Mouse (Mus musculus) limb, embryonic 12.5 days (tissue): Measurements from ENCODE around the gene Cdon. TPM values are rescaled to one million over a fixed set of nuclear protein-coding genes. Genes with fewer than 3 reads are reported as not detected.

ENCODE experiments used
- ATAC-seq: fragments of 200-750 bp; cut with Nextera tagmentation; 2 replicates; pipeline ENCODE4 v1.8.0; 2017; ENCODE audit warnings: low read depth, moderate TSS enrichment; ENCODE audit not compliant: insufficient number of reproducible peaks, insufficient read depth, low FRiP score, low TSS enrichment
- H3K27ac ChIP-seq: fragments of 300-500 bp; sonication (generic); 2 replicates; pipeline ENCODE4 v1.5.1; 2016; ENCODE audit warnings: mild to moderate bottlenecking, moderate library complexity
- H3K27me3 ChIP-seq: fragments of 300-500 bp; sonication (generic); 2 replicates; pipeline ENCODE4 v1.6.1; 2016; ENCODE audit warnings: mild to moderate bottlenecking, moderate library complexity
- H3K36me3 ChIP-seq: fragments of 300-500 bp; sonication (generic); 2 replicates; pipeline ENCODE4 v1.6.1; 2016; ENCODE audit warnings: mild to moderate bottlenecking, moderate library complexity
- H3K4me1 ChIP-seq: fragments of 300-500 bp; sonication (generic); replicated peaks from 2 replicates; pipeline ENCODE4 v1.6.1; 2016
- H3K4me2 ChIP-seq: fragments of 300-500 bp; sonication (generic); 2 replicates; pipeline ENCODE4 v1.6.1; 2016; ENCODE audit warnings: mild to moderate bottlenecking, moderate library complexity
- H3K4me3 ChIP-seq: fragments of 300-500 bp; sonication (generic); replicated peaks from 2 replicates; pipeline ENCODE4 v1.5.1; 2016; ENCODE audit warnings: mild to moderate bottlenecking
- H3K9ac ChIP-seq: fragments of 300-500 bp; sonication (generic); replicated peaks from 2 replicates; pipeline ENCODE4 v1.6.1; 2016; ENCODE audit warnings: mild to moderate bottlenecking, moderate library complexity
- H3K9me3 ChIP-seq: fragments of 300-500 bp; sonication (generic); 2 replicates; pipeline ENCODE4 v1.6.1; 2016; ENCODE audit warnings: mild to moderate bottlenecking, moderate library complexity
- WGBS: fragments of 180-500 bp; shearing (Covaris S2); methylation state at CpG from one replicate; pipeline ENCODE4 v1.1.7; 2016; 5-methylcytosine and 5-hydroxymethylcytosine counted together
- polyA plus RNA-seq: library from polyadenylated mRNA; unstranded; fragments of >200 nt; fragmentation: Nextera tagmentation; extraction: Ambion mirVana; gene quantifications from 2 replicates; pipeline ENCODE4 v1.2.1, GENCODE M21; 2016

Gene Cdon
- polyA plus RNA-seq: 19.9 and 25.0 TPM in 2 replicates

DNA sequence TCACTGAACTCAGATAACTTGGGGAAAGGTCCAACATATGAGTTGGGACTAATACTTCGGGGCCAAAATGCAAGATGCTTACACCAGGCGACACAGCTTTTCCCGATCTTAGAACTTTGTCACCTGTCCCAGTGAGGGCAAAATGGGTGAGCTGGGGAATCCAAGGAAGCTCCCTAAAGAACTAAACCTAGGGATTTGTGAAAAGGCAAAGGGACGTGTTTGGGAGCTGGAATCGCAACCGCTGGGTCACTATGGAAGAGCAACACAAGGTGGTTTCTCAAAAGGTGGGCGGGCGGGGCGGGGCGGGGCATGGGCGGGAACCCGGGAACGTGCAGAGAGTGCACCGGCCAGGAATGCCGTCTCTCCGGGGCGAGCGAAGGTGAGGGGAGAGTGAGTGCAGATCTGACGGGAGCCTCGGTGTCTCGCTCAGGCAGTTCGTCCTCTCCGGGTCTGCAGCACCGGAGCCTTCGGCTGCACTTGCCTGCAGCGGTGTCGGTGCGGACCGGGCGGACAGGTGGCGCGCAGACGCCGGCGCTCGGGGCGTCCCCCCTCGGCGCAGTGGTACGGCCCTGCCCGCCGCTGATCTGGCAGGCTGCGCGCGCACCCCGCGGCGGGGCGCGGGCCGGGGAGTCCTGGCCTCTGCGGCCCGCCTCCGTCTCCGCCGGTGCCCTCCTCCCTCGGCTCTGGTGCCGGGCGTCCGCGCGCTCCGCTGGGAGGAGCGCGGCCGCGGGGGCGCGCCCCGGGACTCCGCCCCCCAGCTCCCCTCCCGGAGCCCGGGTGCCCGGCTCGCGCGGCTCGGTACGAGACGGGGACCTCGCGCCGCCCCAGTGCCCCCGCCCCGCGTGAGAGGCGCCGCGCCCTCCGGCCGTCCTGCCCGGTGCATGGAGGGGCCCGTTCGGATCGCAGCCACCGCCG lies at the start of gene Cdon:
TSS of gene Cdon (plus strand) at position 324 of the 915 bp plus-strand sequence.
- H3K9ac ChIP-seq: peak within 1 kb of the TSS; percentile 97
- peak within 1 kb of the TSS; percentile 78 for H3K4me2 ChIP-seq
- H3K27me3 ChIP-seq: no peaks in the 10 kb centered on the region
- H3K27ac ChIP-seq: peak within 1 kb of the TSS; percentile 97
- H3K36me3 ChIP-seq: no peaks in the 10 kb centered on the region
- under 1% methylated on average over 96 of the region's 97 CpGs for WGBS
- H3K4me1 ChIP-seq: peaks cover 35% of the 10 kb centered on the region
- H3K9me3 ChIP-seq: no peaks in the 10 kb centered on the region
- H3K4me3 ChIP-seq: peak within 1 kb of the TSS; percentile 98
- peak; percentile 91 for ATAC-seq

DNA sequence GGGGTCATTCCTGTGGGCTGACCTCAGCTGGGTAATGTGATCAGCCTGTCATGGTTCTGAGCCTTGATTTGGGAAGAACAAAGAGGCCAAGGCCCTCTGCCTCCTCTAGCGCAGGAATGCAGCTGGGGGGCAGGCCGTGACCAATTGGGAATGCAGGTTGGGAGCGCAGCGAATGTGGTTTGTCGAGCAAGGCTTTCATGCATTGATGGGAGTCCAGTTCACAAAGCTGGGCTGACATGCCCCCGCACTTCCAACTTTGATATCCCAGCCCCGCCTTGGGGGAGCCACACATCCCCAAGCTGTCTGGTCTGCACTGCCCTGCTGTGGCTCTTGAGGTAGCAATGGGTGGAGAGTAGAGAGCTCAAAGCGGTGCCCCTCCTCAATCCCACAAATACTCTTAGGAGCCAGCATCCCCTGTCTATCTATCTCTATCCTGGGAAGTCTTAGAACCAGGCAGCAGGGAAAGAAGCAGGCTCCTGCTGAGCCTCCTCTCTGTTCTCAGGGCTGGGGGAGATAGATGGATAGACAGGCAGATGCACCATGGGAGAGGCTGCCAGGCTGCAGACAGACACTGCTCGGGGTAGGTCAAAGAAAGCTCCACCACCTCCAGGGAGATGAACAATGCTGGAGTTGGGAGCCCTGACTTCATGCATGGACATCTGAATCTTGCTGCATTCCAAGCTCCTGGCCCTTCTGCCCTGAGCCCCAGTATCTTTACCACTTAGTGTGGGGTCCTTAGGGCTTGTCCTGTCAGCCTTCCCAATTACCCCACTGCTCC lies 48.4 kb upstream of the Cdon start:
- H3K4me2 ChIP-seq: no peak overlapping the region

DNA sequence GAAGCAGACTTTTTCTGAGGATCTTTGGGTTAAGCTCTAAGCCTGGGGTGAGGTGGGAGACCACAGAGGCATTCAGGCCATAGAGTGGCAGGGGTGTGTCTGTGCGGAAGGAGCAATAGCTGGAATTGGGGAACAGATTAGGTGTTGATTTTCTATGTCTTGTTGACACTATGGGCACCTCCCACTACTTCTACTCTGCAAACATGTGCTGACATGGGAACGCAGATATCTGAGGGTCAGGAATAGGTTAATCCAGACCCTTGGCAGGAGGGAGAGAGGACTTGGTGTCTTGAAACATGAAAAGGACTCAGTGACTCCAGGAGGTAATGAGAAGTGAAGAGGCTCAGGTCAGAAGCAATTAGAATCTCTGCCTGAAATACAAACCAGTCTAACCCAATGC lies 43.0 kb upstream of the Cdon start:
- Histone ChIP-seq H3K36me3 (no peaks in the 10 kb centered on the region), H3K4me3 (no peak overlapping the region), H3K4me2 (no peak overlapping the region), H3K9ac (no peak overlapping the region), H3K27me3 (no peaks in the 10 kb centered on the region), H3K4me1 (peaks cover 25% of the 10 kb centered on the region), H3K27ac (no peak overlapping the region), H3K9me3 (no peaks in the 10 kb centered on the region)
- ATAC-seq: no peak
- 69% methylated on average over 2 of the region's 2 CpGs for WGBS

More for the DNA sequence above, 48.4 kb upstream of the Cdon start:
- Histone ChIP-seq H3K36me3 (no peaks in the 10 kb centered on the region), H3K9me3 (no peaks in the 10 kb centered on the region), H3K27ac (no peak overlapping the region), H3K27me3 (no peaks in the 10 kb centered on the region), H3K4me1 (peaks cover 16% of the 10 kb centered on the region), H3K9ac (no peak overlapping the region), H3K4me3 (no peak overlapping the region)
- 41% methylated on average over 9 of the region's 9 CpGs for WGBS
- ATAC-seq: peak; percentile 33; the same call in 1 of the 2 replicates

DNA sequence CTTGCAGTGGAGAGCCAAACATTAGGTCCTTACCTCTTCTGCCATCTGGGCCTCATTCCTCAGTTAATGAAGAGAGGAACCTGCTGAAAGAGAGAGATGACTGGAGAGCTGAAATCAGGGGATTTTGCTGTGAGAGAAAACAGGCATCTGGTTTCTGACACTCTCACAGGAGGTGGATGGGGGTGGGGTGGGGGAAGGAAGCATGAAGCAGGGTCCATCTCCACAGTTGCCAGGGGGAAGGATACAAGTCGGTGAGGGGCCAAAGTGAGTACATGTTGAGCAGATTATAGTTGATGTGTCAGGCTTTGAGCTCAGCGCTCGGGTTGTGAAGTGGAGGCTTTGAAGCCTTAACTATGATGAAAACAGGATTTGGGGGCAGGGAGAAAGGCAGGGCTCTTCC lies 41.9 kb upstream of the Cdon start:
- Histone ChIP-seq H3K27me3 (no peaks in the 10 kb centered on the region), H3K4me2 (no peak overlapping the region), H3K9me3 (no peaks in the 10 kb centered on the region), H3K36me3 (no peaks in the 10 kb centered on the region), H3K4me1 (peaks cover 25% of the 10 kb centered on the region), H3K9ac (no peak overlapping the region), H3K27ac (peak overlapping the region; percentile 1), H3K4me3 (no peak overlapping the region)
- no peak for ATAC-seq
- WGBS: 18% methylated on average over 3 of the region's 3 CpGs

DNA sequence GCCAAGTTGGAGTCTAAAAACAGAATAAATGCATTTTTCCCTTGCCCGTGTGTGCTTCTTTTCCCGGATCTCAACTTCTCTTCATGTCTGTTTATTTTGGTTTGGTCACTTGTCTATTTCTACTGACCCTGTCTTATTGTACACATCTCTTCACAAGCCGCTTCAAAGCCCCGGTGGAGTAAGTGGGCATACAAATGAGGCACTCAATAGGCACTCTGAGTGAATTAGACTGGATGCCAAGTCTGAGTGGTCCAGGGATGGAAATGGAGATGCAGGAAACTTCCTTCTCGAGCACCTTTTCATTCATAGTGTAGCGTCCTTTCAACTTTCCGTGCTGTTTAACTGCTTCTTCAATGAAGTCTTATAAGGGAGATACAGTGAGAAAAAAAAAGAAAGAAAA lies 21.0 kb upstream of the Cdon start:
- Histone ChIP-seq H3K27me3 (no peaks in the 10 kb centered on the region), H3K9me3 (no peaks in the 10 kb centered on the region)
- 72% methylated on average over 7 of the region's 7 CpGs for WGBS

DNA sequence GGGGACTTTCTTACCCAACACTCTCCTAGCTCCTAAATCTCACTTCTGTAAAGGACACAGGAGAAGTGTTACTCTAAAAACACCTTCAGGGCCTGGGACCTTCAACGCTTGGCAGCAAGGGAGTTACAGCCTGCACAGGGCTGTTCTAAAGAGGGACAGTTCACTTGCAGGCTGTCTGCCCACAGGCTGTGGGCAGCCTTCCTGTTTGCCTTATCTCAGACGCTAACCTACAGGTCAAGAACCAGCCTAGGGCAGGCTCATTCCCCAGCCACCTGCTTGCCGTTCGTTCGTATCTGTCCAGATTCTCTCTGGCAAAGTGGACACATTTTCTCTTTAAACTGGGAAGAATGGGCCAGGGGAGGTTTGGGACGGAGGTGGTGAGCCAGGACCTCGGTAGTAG lies 20.5 kb upstream of the Cdon start:
- Histone ChIP-seq H3K27ac (0 out of 2 replicates have a peak overlapping the region, but pooled peaks have one; percentile 2), H3K9me3 (no peaks in the 10 kb centered on the region), H3K4me2 (no peak overlapping the region; the same call in 1 of the 2 replicates), H3K36me3 (no peaks in the 10 kb centered on the region), H3K4me3 (no peak overlapping the region), H3K9ac (no peak overlapping the region), H3K4me1 (peaks cover 35% of the 10 kb centered on the region), H3K27me3 (no peaks in the 10 kb centered on the region)
- WGBS: 8% methylated on average over 7 of the region's 7 CpGs
- ATAC-seq: no peak

More for the DNA sequence above, 21.0 kb upstream of the Cdon start:
- no peak overlapping the region for H3K9ac ChIP-seq
- no peak overlapping the region for H3K27ac ChIP-seq
- peaks cover 30% of the 10 kb centered on the region for H3K4me1 ChIP-seq
- H3K36me3 ChIP-seq: no peaks in the 10 kb centered on the region
- ATAC-seq: no peak
- no peak overlapping the region for H3K4me2 ChIP-seq
- no peak overlapping the region for H3K4me3 ChIP-seq

DNA sequence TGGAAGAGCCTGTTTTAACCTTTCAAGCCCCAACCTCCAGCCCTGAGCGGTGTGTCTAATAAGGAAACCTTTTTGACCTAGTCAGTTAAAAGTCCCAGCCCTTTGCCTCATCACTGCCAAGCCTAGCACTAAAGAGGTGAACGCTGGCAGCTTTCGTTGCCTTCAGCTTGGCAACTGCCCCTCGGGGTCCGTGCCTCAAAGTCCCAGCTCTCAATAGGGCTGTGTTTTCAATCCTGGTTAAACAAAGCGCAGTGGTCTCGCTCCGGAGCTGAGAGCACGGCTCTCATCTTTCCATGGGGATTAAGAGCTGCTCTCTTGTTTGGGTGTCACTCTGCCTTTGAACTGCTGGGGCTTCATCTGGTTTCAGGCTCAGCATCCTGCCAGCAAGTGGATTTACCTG lies 20.1 kb upstream of the Cdon start:
- Histone ChIP-seq H3K27ac (no peak overlapping the region), H3K4me1 (peaks cover 39% of the 10 kb centered on the region), H3K27me3 (no peaks in the 10 kb centered on the region), H3K9me3 (no peaks in the 10 kb centered on the region), H3K36me3 (no peaks in the 10 kb centered on the region), H3K4me2 (peak overlapping the region; percentile 14; the same call in 1 of the 2 replicates), H3K4me3 (no peak overlapping the region), H3K9ac (no peak overlapping the region; the same call in 1 of the 2 replicates)
- 9% methylated on average over 9 of the region's 9 CpGs for WGBS
- no peak for ATAC-seq

DNA sequence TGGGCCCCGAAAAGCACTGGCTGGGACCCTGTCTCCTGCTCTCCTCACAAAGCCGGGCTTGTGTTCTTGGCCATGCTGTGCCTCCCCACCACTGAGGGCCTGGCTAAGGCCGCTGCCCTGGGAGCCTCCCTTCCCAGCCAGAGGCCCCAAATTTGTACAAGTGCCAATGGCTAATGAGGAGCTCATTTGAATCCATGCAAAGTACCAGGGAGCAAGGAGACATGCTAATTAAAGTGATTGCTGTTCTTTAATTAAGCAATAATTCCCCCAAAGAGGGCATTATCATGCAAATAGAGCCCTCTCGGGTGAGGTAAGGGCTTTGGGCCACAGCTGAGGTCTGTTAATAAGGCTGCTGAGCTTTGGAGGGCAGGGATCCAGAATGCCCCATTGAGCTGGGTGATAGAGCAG lies 18.3 kb upstream of the Cdon start:
- no peak for ATAC-seq
- Histone ChIP-seq H3K9me3 (no peaks in the 10 kb centered on the region), H3K27ac (no peak overlapping the region), H3K9ac (no peak overlapping the region), H3K4me1 (peaks cover 43% of the 10 kb centered on the region), H3K27me3 (no peaks in the 10 kb centered on the region), H3K4me3 (no peak overlapping the region), H3K36me3 (no peaks in the 10 kb centered on the region), H3K4me2 (no peak overlapping the region)
- 54% methylated on average over 4 of the region's 4 CpGs for WGBS

DNA sequence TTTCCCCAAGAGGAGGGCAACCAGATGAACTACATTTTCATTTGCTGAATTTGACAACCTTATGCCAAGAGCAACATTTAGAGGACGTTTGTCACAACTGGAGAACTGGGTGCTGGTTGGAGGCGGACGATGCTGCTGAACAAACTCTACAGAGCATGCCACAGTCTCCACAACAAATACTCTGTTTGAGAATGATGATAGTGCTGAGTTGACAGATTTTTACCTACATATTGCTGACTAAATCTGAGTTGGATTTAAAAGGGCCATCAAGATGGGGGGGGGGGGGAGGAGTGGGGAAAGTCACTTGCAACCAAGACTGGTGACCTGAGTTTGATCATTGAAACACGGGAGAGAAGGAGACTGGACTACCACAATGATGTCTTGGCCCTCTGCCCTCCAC lies 17.4 kb upstream of the Cdon start:
- Histone ChIP-seq H3K4me1 (peaks cover 43% of the 10 kb centered on the region), H3K27ac (no peak overlapping the region), H3K36me3 (no peaks in the 10 kb centered on the region), H3K4me2 (no peak overlapping the region), H3K4me3 (no peak overlapping the region), H3K9ac (no peak overlapping the region), H3K9me3 (no peaks in the 10 kb centered on the region), H3K27me3 (no peaks in the 10 kb centered on the region)
- no peak for ATAC-seq
- 67% methylated on average over 4 of the region's 4 CpGs for WGBS

DNA sequence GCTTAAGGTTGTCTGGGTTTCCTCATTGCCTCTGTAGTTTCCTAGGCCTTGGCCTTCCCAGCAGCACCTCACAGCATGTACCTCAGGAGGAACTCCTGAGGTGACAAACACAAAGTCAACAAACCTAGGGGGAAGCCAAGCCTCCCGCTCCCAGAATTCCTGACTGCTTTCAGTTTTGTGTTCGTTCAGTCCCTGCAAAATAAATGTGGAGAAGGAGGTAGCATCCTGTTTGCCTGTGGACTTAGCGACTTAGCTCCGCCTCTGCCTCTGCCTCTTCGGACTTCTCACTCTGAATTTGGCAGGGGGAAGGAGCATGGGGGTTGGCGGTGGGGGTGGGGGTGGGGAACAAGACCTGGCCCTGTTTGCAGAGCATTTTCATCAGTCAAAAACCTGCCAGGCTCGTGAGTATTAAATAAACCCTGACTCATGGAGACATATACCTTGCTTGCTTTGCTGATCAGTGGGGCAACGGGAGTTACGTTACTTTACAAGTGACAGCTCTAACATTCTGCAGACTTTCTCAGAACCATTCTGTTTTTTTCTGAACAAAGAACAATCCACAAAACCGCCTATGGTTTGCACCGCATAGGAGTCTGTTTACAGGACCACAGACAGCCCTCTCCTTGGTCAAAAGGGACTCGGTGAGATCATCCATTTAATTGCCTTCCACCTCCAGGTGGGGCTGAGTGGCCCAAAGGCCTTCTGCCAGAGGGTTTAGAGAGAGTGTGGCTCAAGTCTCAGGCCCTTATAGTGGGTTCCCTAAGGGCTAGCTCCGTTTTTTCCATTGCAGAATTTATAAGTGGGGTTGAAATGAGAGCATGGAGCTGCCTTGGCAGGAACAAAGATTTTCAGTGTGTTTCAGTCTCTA lies 15.7 kb upstream of the Cdon start:
- Histone ChIP-seq H3K9ac (0 out of 2 replicates have a peak overlapping the region, but pooled peaks have one; percentile 0), H3K4me2 (peak overlapping the region; percentile 42), H3K9me3 (no peaks in the 10 kb centered on the region), H3K27ac (peak overlapping the region; percentile 93), H3K4me1 (peaks cover 49% of the 10 kb centered on the region), H3K36me3 (no peaks in the 10 kb centered on the region), H3K27me3 (no peaks in the 10 kb centered on the region), H3K4me3 (no peak overlapping the region)
- WGBS: 9% methylated on average over 13 of the region's 13 CpGs
- ATAC-seq: peak; percentile 81
